In genomic region chr16:8764124-8764907, GRCm38 (mm10) we compare ENCODE assay signal across 25 mouse cellular contexts. TPM values are rescaled to one million over a fixed set of nuclear protein-coding genes. Genes with fewer than 3 reads are reported as not detected.
DNase-seq lines count a peak whose midpoint lies in the region; ATAC-seq and TF ChIP-seq lines count a peak whose summit lies in the region.
"Had no signal": no experiment of that assay in that cellular context is flagged by ENCODE, and none has a peak within 500 bp of the region (broad histone marks: within the 10 kb centered on the region; RNA-seq: fewer than 3 reads in every experiment).

No protein-coding gene starts in this region.

- no peak overlapping the region for H3K27ac ChIP-seq in midbrain, embryonic 12.5 days (replicated peaks)
- H3K27ac ChIP-seq in midbrain, embryonic 16.5 days (ENCODE audit: low read length) = no peak overlapping the region
- H3K27ac ChIP-seq in bone marrow, adult 2 months (ENCODE audit: control insufficient read depth, insufficient read depth, low read depth, low read length, poor library complexity) = peak overlapping the region; percentile 50
- H3K27ac ChIP-seq in liver, embryonic 11.5 days (ENCODE audit: low read depth, low read length) = 0 out of 2 replicates have a peak overlapping the region, but pooled peaks have one; percentile 8
- H3K27ac ChIP-seq in liver, postnatal 0 days (ENCODE audit: low read depth) = peak overlapping the region; percentile 77
- H3K27ac ChIP-seq: embryonic facial prominence, embryonic 10.5 days; forebrain, embryonic 13.5 days; gastrocnemius, adult 2 months; heart, embryonic 15.5 days; hindbrain, embryonic 13.5 days; limb, embryonic 15.5 days; macrophage; neural tube, embryonic 15.5 days; stomach, embryonic 15.5 days had no signal

- no peak overlapping the region for H3K4me2 ChIP-seq in midbrain, embryonic 12.5 days (replicated peaks)
- H3K4me2 ChIP-seq in midbrain, embryonic 16.5 days (ENCODE audit: low read length) = no peak overlapping the region
- H3K4me2 ChIP-seq in liver, embryonic 11.5 days = peak overlapping the region; percentile 8; the same call in 1 of the 2 replicates
- H3K4me2 ChIP-seq in liver, postnatal 0 days (ENCODE audit: low read depth, low read length) = peak overlapping the region; percentile 27; the same call in 1 of the 2 replicates
- H3K4me2 ChIP-seq: forebrain, embryonic 13.5 days; heart, embryonic 15.5 days; hindbrain, embryonic 13.5 days; limb, embryonic 15.5 days; neural tube, embryonic 15.5 days; stomach, embryonic 15.5 days had no signal

- no peak overlapping the region for H3K4me3 ChIP-seq in midbrain, embryonic 12.5 days
- no peak overlapping the region for H3K4me3 ChIP-seq in midbrain, embryonic 16.5 days (ENCODE audit: low read depth, low read length)
- no peak overlapping the region for H3K4me3 ChIP-seq in bone marrow, adult 2 months (replicated peaks; ENCODE audit: control insufficient read depth, low read depth, low read length)
- no peak overlapping the region for H3K4me3 ChIP-seq in liver, embryonic 11.5 days (ENCODE audit: low read depth, low read length)
- H3K4me3 ChIP-seq in liver, postnatal 0 days (ENCODE audit: low read depth, low read length) = no peak overlapping the region
- H3K4me3 ChIP-seq: embryonic facial prominence, embryonic 10.5 days; forebrain, embryonic 13.5 days; gastrocnemius, adult 2 months; heart, embryonic 15.5 days; hindbrain, embryonic 13.5 days; limb, embryonic 15.5 days; neural tube, embryonic 15.5 days; stomach, embryonic 15.5 days had no signal

- no peak for TF ChIP-seq POLR2A in bone marrow, adult 2 months (IDR thresholded peaks at IDR 0.05; ENCODE audit: borderline replicate concordance, control insufficient read depth, low read depth, low read length)

- ATAC-seq in midbrain, embryonic 12.5 days (ENCODE audit: low FRiP score, low read depth) = 0 out of 2 replicates have a peak, but pooled peaks have one; percentile 30
- no peak for ATAC-seq in midbrain, embryonic 16.5 days
- peak; percentile 53; the same call in 1 of the 2 replicates for ATAC-seq in liver, embryonic 11.5 days (replicated peaks; ENCODE audit: low FRiP score)
- ATAC-seq in liver, postnatal 0 days = no peak
- ATAC-seq: forebrain, embryonic 13.5 days; inflammation-experienced regulatory T-cells, adult 6 months had no signal

- 0 out of 2 replicates have a peak, but pooled peaks cover 6% of the 10 kb centered on the region for H3K27me3 ChIP-seq in midbrain, embryonic 12.5 days
- H3K27me3 ChIP-seq in midbrain, embryonic 16.5 days (ENCODE audit: control insufficient read depth, insufficient read depth, low read depth, low read length) = no peaks in the 10 kb centered on the region
- H3K27me3 ChIP-seq in liver, embryonic 11.5 days (replicated peaks; ENCODE audit: control insufficient read depth, insufficient read depth, low read length) = no peaks in the 10 kb centered on the region
- H3K27me3 ChIP-seq in liver, postnatal 0 days (ENCODE audit: insufficient read depth, low read length) = no peaks in the 10 kb centered on the region
- H3K27me3 ChIP-seq: forebrain, embryonic 13.5 days; heart, embryonic 15.5 days; hindbrain, embryonic 13.5 days; limb, embryonic 15.5 days; neural tube, embryonic 15.5 days; stomach, embryonic 15.5 days had no signal

- H3K36me3 ChIP-seq in midbrain, embryonic 12.5 days = no peaks in the 10 kb centered on the region
- no peaks in the 10 kb centered on the region for H3K36me3 ChIP-seq in midbrain, embryonic 16.5 days (ENCODE audit: control insufficient read depth, insufficient read depth, low read length)
- no peaks in the 10 kb centered on the region for H3K36me3 ChIP-seq in liver, embryonic 11.5 days (ENCODE audit: control insufficient read depth, insufficient read depth, low read length)
- no peaks in the 10 kb centered on the region for H3K36me3 ChIP-seq in liver, postnatal 0 days (replicated peaks; ENCODE audit: insufficient read depth, low read length)
- H3K36me3 ChIP-seq: embryonic facial prominence, embryonic 10.5 days; G1E; heart, embryonic 15.5 days; hindbrain, embryonic 13.5 days; limb, embryonic 15.5 days; neural tube, embryonic 15.5 days; stomach, embryonic 15.5 days had no signal

- no peak for TF ChIP-seq CTCF in bone marrow, adult 2 months (IDR thresholded peaks at IDR 0.05; ENCODE audit: control insufficient read depth, insufficient read depth, low read length)
- TF ChIP-seq CTCF in liver, postnatal 0 days (IDR thresholded peaks at IDR 0.05; ENCODE audit: low read depth) = no peak

- DNase-seq in liver, embryonic 11.5 days (ENCODE audit: low spot score) = no peak
- no peak for DNase-seq in liver, postnatal 0 days
- no peak for DNase-seq in cerebellum, adult 8-10 months
- DNase-seq in retina, postnatal 1 day = no peak
- DNase-seq: adrenal gland, adult 8-10 months; cerebellum, adult 9-11 months; gastrocnemius, adult 2 months; heart, postnatal 36 days; kidney, adult 18-20 months; kidney, postnatal 4 days; left cerebral cortex, postnatal 4 days; thymus, postnatal 25 days had no signal

- H3K9ac ChIP-seq in midbrain, embryonic 12.5 days (replicated peaks) = no peak overlapping the region
- no peak overlapping the region for H3K9ac ChIP-seq in midbrain, embryonic 16.5 days (ENCODE audit: low read depth, low read length)
- peak overlapping the region; percentile 44; the same call in 1 of the 2 replicates for H3K9ac ChIP-seq in liver, embryonic 11.5 days (ENCODE audit: low read depth, low read length)
- 0 out of 2 replicates have a peak overlapping the region, but pooled peaks have one; percentile 10 for H3K9ac ChIP-seq in liver, postnatal 0 days (replicated peaks)
- H3K9ac ChIP-seq: forebrain, embryonic 13.5 days; heart, embryonic 15.5 days; hindbrain, embryonic 13.5 days; limb, embryonic 15.5 days; neural tube, embryonic 15.5 days; stomach, embryonic 15.5 days had no signal

- H3K9me3 ChIP-seq in midbrain, embryonic 12.5 days = no peaks in the 10 kb centered on the region
- no peaks in the 10 kb centered on the region for H3K9me3 ChIP-seq in midbrain, embryonic 16.5 days (replicated peaks; ENCODE audit: control insufficient read depth, low read length, poor library complexity, severe bottlenecking)
- H3K9me3 ChIP-seq in liver, embryonic 11.5 days (ENCODE audit: control insufficient read depth, low read length) = no peaks in the 10 kb centered on the region
- no peaks in the 10 kb centered on the region for H3K9me3 ChIP-seq in liver, postnatal 0 days (ENCODE audit: low read length)
- H3K9me3 ChIP-seq: embryonic facial prominence, embryonic 10.5 days; forebrain, embryonic 13.5 days; G1E; heart, embryonic 15.5 days; hindbrain, embryonic 13.5 days; limb, embryonic 15.5 days; neural tube, embryonic 15.5 days; stomach, embryonic 15.5 days had no signal

- H3K4me1 ChIP-seq in midbrain, embryonic 12.5 days = no peaks in the 10 kb centered on the region; the same call in 1 of the 2 replicates
- no peaks in the 10 kb centered on the region for H3K4me1 ChIP-seq in midbrain, embryonic 16.5 days (ENCODE audit: control insufficient read depth, insufficient read depth, low read length)
- peaks cover 11% of the 10 kb centered on the region for H3K4me1 ChIP-seq in bone marrow, adult 2 months (ENCODE audit: control insufficient read depth, insufficient read depth, low read length)
- H3K4me1 ChIP-seq in liver, embryonic 11.5 days (replicated peaks; ENCODE audit: control insufficient read depth, insufficient read depth, low read length) = peaks cover 35% of the 10 kb centered on the region
- peaks cover 59% of the 10 kb centered on the region for H3K4me1 ChIP-seq in liver, postnatal 0 days (ENCODE audit: insufficient read depth)
- H3K4me1 ChIP-seq: forebrain, embryonic 13.5 days; hindbrain, embryonic 13.5 days; neural tube, embryonic 15.5 days; stomach, embryonic 15.5 days had no signal

- WGBS in midbrain, embryonic 12.5 days = 49% methylated on average over 11 of the region's 11 CpGs
- 56% methylated on average over 11 of the region's 11 CpGs for WGBS in midbrain, embryonic 16.5 days
- WGBS in bone marrow, adult 2 months = 73% methylated on average over 11 of the region's 11 CpGs
- WGBS in liver, embryonic 11.5 days = 57% methylated on average over 11 of the region's 11 CpGs
- WGBS in liver, postnatal 0 days (ENCODE audit: insufficient replicate concordance) = 66% methylated on average over 11 of the region's 11 CpGs

- no peak for TF ChIP-seq EP300 in liver, postnatal 0 days (IDR thresholded peaks at IDR 0.05; ENCODE audit: low read depth)

RNA-seq across cellular contexts. Expression of gene Usp7, which starts 27.8 kb away (rescaled TPM):
- polyA plus RNA-seq in midbrain, embryonic 12.5 days (2016; fragmentation: Nextera tagmentation; extraction: Ambion mirVana) = 35.9 and 38.4 TPM in 2 replicates
- polyA plus RNA-seq in midbrain, embryonic 16.5 days (2015; fragmentation: Nextera tagmentation; extraction: Ambion mirVana) = 26.5 and 31.2 TPM in 2 replicates
- 136 TPM in 2 replicates for polyA plus RNA-seq in bone marrow, adult 2 months (2011; ENCODE audit: insufficient read depth, insufficient read length, low replicate concordance, missing spikeins)
- polyA plus RNA-seq in liver, embryonic 11.5 days (2014; fragmentation: Nextera tagmentation; extraction: Ambion mirVana) = 34.6 and 43.3 TPM in 2 replicates
- polyA plus RNA-seq in liver, postnatal 0 days (2015; fragmentation: Nextera tagmentation; extraction: Ambion mirVana) = 15.8 and 17.7 TPM in 2 replicates

Comparison
In these comparisons a context has a peak if more than half of its experiments do, and no peak if none do; other contexts are left out.
1. ATAC-seq: peak in midbrain, embryonic 12.5 days (single experiment) and liver, embryonic 11.5 days (single experiment); none in midbrain, embryonic 16.5 days (single experiment) and liver, postnatal 0 days (single experiment).
2. H3K27ac ChIP-seq: peak in bone marrow, adult 2 months (single experiment), liver, embryonic 11.5 days (single experiment) and liver, postnatal 0 days (single experiment); none in midbrain, embryonic 12.5 days (single experiment) and midbrain, embryonic 16.5 days (single experiment).
3. H3K4me2 ChIP-seq: peak in liver, embryonic 11.5 days (single experiment) and liver, postnatal 0 days (single experiment); none in midbrain, embryonic 12.5 days (single experiment) and midbrain, embryonic 16.5 days (single experiment).
4. H3K9ac ChIP-seq: peak in liver, embryonic 11.5 days (single experiment) and liver, postnatal 0 days (single experiment); none in midbrain, embryonic 12.5 days (single experiment) and midbrain, embryonic 16.5 days (single experiment).